Mouse (Mus musculus): ENCODE measurements around the gene A930017K11Rik.

DNA sequence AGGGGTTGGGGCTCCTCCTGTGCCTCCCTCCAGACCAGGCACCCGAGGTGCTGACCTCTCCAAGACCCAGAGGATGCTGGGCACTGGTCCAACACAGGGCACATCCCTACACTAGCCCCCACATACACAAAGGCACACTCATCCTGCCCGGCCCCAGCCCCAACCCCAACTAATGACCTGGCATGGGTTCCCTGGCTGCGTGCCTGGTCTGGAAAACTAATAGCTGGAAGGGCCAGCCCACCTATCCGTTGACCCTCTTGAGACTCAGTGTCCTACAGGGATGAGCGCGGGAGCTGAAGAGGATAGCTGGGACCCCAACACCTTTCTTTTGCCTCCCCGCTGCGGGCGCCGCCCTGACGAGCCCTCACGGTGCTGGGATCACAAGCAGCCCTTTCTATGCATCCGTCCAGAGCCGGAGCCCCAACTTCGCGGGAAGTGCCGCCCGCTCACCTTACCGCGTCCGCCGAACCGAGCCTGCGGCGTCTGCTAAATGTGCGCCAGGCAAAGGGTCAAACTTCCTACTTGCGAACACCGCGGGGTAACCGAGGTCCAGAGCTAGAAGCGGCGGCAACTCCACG, 1.1 kb downstream of the A930017K11Rik start:
- TF ChIP-seq CTCF (IDR thresholded peaks at IDR 0.05), result no peak
- TF ChIP-seq EP300 (IDR thresholded peaks at IDR 0.05), result no peak

Data from lung, postnatal 0 days (tissue).